Mouse (Mus musculus) cerebellum, adult 11-12 months (tissue): ENCODE measurements at regions not wholly inside any gene's neighbourhood (a gene's known extent, or its start where the extent isn't known, plus 50 kb on each side); places are given as distances from the start of the nearest gene placed in this dataset.

Experiments
- DNase-seq: peaks from one replicate; pipeline ENCODE4 v3.0.0; 2022

- DNase-seq: no peak
Measured at GRCm38 (mm10) chr9:101342887-101343286, 91.3 kb upstream of the Ppp2r3a start.

- no peak for DNase-seq
Measured at GRCm38 (mm10) chr9:101340796-101341465, 89.3 kb upstream of the Ppp2r3a start.

DNA sequence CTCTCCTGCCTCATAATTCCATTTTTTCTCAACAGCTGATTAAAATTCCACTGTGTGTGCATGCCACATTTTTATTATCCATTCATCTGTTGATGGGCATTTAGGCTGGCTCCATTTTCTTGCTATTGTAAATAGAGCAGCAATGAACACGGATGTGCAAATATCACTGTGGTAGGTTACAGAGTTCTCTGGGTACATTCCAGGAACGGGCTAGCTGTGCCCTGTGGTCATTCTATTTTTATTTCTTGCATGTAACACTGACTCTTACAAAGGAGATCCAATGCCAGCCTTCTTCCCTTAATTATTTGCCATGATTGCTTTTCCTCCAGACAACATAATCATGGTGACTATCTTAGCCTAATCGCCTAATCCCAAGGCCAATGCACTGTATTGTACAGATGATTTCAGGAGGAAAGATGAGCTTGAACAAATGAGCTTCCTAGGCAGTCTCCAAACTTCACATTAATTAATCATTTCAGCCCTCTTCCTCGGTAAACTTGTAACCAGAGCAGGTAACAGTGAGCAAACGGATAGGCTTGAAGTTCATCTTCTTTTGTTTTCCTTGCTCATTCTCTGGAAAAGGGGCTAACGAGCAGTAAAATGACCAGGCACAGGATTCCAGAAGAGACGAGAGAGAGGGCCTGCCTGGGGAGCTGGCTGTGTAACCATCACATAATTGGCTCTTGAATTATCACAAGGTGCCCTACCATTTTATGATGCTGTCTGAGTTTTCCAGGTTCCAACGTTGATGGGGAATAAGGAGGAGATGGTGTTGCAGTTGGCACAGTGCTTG is 77.6 kb upstream of the Ppp2r3a start:
- no peak for DNase-seq

DNA sequence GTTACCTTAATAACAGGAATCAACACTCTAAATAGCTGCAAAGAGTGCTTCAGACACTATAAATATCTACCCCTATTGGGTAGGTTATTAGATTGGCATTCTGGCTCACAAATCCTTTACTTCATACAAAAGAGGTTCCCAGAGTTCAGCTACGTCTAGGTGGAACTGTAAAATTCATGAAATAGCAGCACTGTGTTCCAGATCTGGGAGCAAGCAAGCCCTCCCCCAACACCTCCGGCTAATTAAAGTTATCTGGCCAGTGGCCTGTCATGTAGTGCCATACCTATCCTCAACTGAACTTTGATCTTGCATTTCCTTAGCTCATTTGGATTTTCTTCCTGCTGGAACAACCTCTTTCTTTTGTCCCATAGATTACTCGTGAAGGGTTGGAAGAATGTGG is 75.4 kb upstream of the Ppp2r3a start:
- no peak for DNase-seq

DNA sequence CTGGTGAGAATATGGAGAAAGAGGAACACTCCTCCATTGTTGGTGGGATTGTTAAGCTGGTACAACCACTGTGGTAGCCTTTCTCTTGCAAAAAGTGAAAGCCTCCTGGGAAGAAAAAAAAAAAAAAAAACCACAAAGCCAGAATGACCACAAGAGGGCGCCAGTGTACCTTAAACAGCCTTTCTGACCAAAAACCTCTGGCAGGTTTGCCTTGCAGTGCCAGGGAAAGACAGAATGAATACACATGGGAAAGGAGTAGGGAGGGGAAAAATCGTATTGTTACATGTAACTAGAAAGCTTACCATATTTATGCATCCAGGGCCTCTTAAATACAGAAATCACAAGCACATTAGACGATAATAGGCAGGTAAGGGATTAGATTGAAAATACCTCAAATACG is 62.4 kb upstream of the Ppp2r3a start:
- peak; percentile 15 for DNase-seq

DNA sequence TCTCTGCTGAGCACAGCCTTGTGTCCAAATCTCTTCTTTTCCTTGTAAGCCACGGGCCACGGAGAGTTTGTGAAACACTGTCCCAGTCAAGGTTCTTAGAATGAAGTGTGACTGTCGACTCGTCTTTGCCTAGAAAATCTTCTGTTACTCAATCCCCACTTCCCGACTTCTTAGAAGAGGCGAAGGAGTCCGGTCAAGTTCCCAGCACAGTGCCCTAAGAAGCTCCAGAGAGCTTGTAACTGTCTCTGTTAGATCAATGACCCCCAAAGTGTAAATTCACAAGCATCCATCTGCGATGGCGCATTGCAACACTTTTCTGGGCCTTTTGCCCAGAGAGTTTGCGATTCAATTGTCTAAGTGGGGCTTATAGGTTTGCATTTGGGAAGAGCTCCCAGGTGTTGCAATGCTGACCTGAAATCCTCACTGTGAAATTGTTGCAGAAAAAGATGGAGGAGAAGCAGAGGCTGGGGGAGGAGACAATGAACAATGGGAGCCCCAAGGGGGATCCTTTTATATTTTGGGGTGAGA is 54.9 kb upstream of the Ppp2r3a start:
- DNase-seq: no peak

GRCm38 (mm10) chr9:101305730-101306129 is 54.1 kb upstream of the Ppp2r3a start:
- DNase-seq: no peak
